Mouse (Mus musculus) stomach, embryonic 15.5 days (tissue): ENCODE results near the gene Dusp6. TPM values are rescaled to one million over a fixed set of nuclear protein-coding genes. Genes with fewer than 3 reads are reported as not detected.
"Not testable (repeated sequence)": the region's sequence is repeated elsewhere in the genome, so short reads cannot be mapped to it uniquely, and the experiment has no call there.

ENCODE experiments used
- ATAC-seq: fragments of 200-750 bp; cut with Nextera tagmentation; 2 replicates; pipeline ENCODE4 v1.8.0; 2017; ENCODE audit warnings: low read depth, moderate number of reproducible peaks, moderate TSS enrichment; ENCODE audit not compliant: insufficient read depth, low FRiP score
- H3K27ac ChIP-seq: fragments of 300-500 bp; sonication (generic); 2 replicates; pipeline ENCODE4 v1.5.1; 2015; ENCODE audit warnings: mild to moderate bottlenecking, inconsistent platforms
- H3K27me3 ChIP-seq: fragments of 300-500 bp; sonication (generic); replicated peaks from 2 replicates; pipeline ENCODE4 v1.6.1; 2015; ENCODE audit warnings: inconsistent platforms
- H3K36me3 ChIP-seq: fragments of 300-500 bp; sonication (generic); 2 replicates; pipeline ENCODE4 v1.6.1; 2015; ENCODE audit warnings: inconsistent platforms
- H3K4me1 ChIP-seq: fragments of 300-500 bp; sonication (generic); 2 replicates; pipeline ENCODE4 v1.6.1; 2015; ENCODE audit warnings: inconsistent platforms
- H3K4me2 ChIP-seq: fragments of 300-500 bp; sonication (generic); 2 replicates; pipeline ENCODE4 v1.6.1; 2015; ENCODE audit warnings: mild to moderate bottlenecking, inconsistent platforms
- H3K4me3 ChIP-seq: fragments of 300-500 bp; sonication (generic); replicated peaks from 2 replicates; pipeline ENCODE4 v1.5.1; 2015; ENCODE audit warnings: inconsistent platforms
- H3K9ac ChIP-seq: fragments of 300-500 bp; sonication (generic); 2 replicates; pipeline ENCODE4 v1.6.1; 2015; ENCODE audit warnings: inconsistent platforms
- H3K9me3 ChIP-seq: fragments of 300-500 bp; sonication (generic); 2 replicates; pipeline ENCODE4 v1.6.1; 2016; ENCODE audit warnings: inconsistent platforms
- WGBS: fragments of 180-500 bp; shearing (Covaris S2); methylation state at CpG from one replicate; pipeline ENCODE4 v1.1.7; 2015; 5-methylcytosine and 5-hydroxymethylcytosine counted together
- polyA plus RNA-seq: library from polyadenylated mRNA; unstranded; fragments of >200 nt; fragmentation: Nextera tagmentation; extraction: Ambion mirVana; gene quantifications from 2 replicates; pipeline ENCODE4 v1.2.1, GENCODE M21; 2015

Gene Dusp6
- polyA plus RNA-seq, result 35.3 and 36.3 TPM in 2 replicates

DNA sequence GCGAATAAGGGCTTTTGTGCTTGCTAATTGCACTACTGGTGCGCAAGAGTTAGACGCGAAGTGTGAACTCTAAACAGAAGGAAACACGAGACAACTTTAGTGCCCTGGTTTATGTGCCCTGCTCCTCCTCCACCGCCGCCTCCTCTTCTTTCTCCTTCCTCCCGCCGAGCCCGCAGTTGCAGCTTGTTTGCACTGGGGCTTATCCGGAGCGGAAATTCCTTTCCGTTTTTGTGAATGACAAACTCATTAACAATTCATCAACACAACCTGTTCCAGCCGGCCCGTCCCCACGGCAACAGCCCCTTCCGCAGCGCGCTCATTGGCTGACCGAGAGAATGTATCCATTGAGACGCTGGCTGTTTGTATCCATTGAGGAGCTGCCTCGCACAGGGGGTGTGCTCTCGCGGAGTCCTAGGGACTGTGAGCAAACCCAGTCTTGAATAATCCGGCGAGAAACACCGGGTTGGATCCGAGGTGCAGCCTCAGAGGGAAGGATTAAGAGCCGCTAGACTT, at the start of gene Dusp6:
Gene Dusp6 (plus strand): TSS at position 365 of the 513 bp plus-strand sequence.
- ATAC-seq, result peak; percentile 95
- H3K27me3 ChIP-seq, result no peaks in the 10 kb centered on the region
- H3K9ac ChIP-seq, result peak within 1 kb of the TSS; percentile 80
- H3K4me3 ChIP-seq, result peak within 1 kb of the TSS; percentile 69
- H3K9me3 ChIP-seq, result no peaks in the 10 kb centered on the region
- H3K4me1 ChIP-seq, result peaks cover 11% of the 10 kb centered on the region; the same call in 1 of the 2 replicates
- peak within 1 kb of the TSS; percentile 97 for H3K27ac ChIP-seq
- peak within 1 kb of the TSS; percentile 88 for H3K4me2 ChIP-seq
- under 1% methylated on average over 29 of the region's 29 CpGs for WGBS
- no peaks in the 10 kb centered on the region for H3K36me3 ChIP-seq

DNA sequence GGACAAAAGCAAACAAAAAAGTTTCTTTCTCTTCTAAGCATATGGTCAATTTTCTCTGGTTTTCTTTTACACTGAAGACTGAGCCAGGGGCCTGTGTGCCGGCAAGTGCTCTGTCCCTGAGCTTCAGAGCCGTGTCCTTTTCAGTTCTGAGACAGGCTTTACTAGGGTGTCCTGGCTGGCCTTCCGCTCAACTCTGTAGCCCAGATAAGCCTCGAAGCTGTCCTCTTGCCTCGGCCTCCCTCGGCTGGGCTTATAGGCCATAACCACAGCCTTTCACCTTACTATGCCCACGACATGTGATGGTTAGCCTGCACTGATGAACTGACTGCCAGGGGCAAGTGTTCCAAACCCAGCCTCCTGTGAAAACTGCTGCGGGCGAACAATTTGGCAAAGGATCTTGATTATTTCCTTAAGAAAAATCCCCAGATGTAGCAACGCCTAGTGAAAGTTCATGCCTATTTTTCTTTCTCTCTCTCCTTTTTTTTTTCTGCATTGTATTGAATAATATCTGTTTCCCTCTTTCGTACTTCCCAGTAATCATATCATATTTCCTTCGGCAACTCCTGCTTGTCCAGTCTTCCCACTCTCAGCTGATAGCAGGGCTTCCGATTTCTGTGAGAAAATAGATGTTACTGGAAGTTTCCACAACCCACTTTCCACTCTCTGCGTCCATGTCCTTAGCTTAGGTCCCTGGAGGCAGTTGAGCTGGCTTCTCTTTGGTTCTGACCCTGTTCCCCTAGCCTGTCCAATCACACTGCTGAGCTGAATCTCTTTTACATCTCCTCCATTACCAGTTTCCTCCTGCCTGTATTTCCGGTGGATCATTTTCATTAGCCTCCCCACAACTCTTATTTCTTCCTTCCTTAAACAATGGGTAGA, 48.4 kb upstream of the Dusp6 start:
- Histone ChIP-seq H3K27ac (no peak overlapping the region), H3K27me3 (no peaks in the 10 kb centered on the region), H3K9me3 (no peaks in the 10 kb centered on the region), H3K9ac (no peak overlapping the region), H3K4me1 (no peaks in the 10 kb centered on the region), H3K4me2 (no peak overlapping the region), H3K36me3 (no peaks in the 10 kb centered on the region), H3K4me3 (no peak overlapping the region)
- ATAC-seq, result no peak
- 81% methylated on average over 15 of the region's 15 CpGs for WGBS

DNA sequence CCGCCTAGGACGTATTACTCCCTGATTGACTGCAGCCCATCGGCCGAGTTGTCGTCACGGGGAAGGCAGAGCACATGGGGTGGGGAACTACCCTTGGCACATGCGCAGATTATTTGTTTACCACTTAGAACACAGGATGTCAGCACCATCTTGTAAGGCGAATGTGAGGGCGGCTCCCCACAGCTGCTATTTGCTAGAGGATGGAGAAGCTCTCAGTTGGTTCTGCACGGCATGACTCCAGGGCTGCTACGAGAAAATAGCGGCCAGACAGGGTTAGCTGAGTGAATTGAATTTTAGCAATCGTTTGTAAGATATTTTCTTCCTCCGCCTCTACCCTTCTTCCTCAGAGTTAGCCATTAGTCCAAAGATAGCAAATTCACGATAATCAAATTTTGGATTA, 46.5 kb upstream of the Dusp6 start:
- H3K27me3 ChIP-seq, H3K9me3 ChIP-seq, H3K27ac ChIP-seq, H3K4me2 ChIP-seq, ATAC-seq, H3K4me3 ChIP-seq, H3K4me1 ChIP-seq, H3K36me3 ChIP-seq, H3K9ac ChIP-seq: not testable (repeated sequence)
- WGBS, result 95% methylated on average over 15 of the region's 15 CpGs

DNA sequence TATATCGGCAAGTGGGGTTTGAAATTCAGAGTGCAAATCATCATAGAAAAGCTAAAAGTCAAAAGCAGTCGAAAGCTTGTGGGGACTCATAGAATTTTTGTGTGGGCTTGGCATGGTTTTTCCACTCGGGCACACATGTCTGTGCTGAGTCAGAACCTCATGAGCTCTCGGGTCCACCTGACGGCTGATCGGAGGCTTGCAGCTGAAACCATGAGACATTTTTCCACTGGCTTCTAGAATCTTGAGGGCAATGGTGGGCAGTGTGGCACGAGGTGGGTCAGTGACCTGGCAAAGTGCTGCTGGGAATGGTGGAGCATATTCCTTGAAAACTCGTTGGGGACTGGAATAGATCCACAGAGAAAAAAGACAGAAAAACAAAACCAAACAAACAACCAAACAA, 41.5 kb upstream of the Dusp6 start:
- 0 out of 2 replicates have a peak, but pooled peaks cover 3% of the 10 kb centered on the region for H3K4me1 ChIP-seq
- 88% methylated on average over 8 of the region's 8 CpGs for WGBS
- H3K27ac ChIP-seq, result no peak overlapping the region
- no peaks in the 10 kb centered on the region for H3K36me3 ChIP-seq
- no peaks in the 10 kb centered on the region for H3K9me3 ChIP-seq
- H3K9ac ChIP-seq, result no peak overlapping the region
- no peak overlapping the region for H3K4me3 ChIP-seq
- H3K4me2 ChIP-seq, result no peak overlapping the region
- H3K27me3 ChIP-seq, result no peaks in the 10 kb centered on the region
- no peak for ATAC-seq

DNA sequence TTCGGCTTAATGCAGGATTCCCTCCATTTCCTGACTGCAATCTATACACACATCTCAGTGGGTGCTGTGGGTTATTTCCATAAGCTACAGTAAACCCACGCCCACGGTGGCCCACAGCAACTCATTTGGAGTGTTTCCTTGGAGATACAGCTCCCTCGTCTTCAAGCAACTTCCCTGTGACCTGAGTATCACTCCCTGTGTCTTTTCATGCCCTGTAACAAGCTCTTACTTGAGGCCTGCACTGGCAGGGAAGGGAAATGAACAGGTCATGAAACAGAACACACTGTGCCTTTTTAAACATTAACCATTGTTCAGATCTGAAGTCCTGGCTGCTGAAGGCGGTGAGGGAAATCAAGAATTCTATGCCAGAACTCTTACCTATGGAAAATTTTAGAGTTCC, 40.3 kb upstream of the Dusp6 start:
- H3K9me3 ChIP-seq, result no peaks in the 10 kb centered on the region
- H3K36me3 ChIP-seq, result no peaks in the 10 kb centered on the region
- H3K27me3 ChIP-seq, result no peaks in the 10 kb centered on the region
- no peak overlapping the region for H3K4me3 ChIP-seq
- H3K9ac ChIP-seq, result no peak overlapping the region
- WGBS, result 64% methylated on average over 5 of the region's 5 CpGs
- no peak for ATAC-seq
- H3K4me2 ChIP-seq, result no peak overlapping the region
- 0 out of 2 replicates have a peak, but pooled peaks cover 3% of the 10 kb centered on the region for H3K4me1 ChIP-seq
- H3K27ac ChIP-seq, result peak overlapping the region; percentile 54; the same call in 1 of the 2 replicates

DNA sequence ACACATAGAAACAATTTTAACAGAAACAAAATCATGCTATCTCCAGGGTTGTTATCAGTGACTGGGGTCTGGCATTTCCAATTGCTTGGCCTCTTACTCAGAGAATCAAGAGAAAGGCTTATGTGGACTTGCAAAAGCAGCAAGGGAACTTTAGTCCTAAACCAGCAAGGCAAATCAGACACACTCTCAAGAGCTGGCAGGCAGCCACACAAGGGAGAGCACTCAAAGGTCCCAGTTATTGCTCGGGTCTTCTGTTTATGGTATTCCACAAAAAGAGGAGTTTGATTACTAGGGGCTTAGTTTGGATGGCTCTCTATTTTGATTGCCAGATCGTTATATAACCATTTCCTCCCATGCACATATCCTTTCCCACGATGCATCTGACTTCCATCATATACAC, 38.8 kb upstream of the Dusp6 start:
- Histone ChIP-seq H3K27me3 (no peaks in the 10 kb centered on the region), H3K4me2 (no peak overlapping the region), H3K27ac (no peak overlapping the region), H3K36me3 (no peaks in the 10 kb centered on the region), H3K4me3 (no peak overlapping the region), H3K9me3 (no peaks in the 10 kb centered on the region), H3K4me1 (peaks cover 11% of the 10 kb centered on the region; the same call in 1 of the 2 replicates), H3K9ac (no peak overlapping the region)
- WGBS, result 44% methylated on average over 3 of the region's 3 CpGs
- ATAC-seq, result no peak

DNA sequence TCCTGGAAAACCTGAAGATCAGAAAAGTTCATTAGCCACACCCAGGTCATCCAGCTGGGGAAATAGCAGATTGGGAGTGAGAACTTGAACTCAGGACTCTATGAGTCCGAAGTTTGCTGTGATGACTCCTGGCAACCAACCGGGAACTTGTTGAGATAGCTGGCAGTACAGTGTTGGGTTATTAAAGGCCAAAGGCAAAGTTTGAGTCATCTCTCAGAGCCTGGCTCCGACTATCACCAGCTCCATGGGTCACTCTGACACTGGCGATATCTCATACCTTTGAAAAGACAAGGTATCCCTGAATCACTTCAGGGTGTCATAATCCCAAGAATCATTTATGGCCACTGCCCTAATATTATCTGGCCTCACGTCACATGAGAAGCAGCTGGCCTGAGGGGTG, 36.2 kb upstream of the Dusp6 start:
- no peak overlapping the region for H3K4me3 ChIP-seq
- H3K9ac ChIP-seq, result no peak overlapping the region
- 91% methylated on average over 5 of the region's 5 CpGs for WGBS
- H3K27ac ChIP-seq, result no peak overlapping the region
- peaks cover 11% of the 10 kb centered on the region; the same call in 1 of the 2 replicates for H3K4me1 ChIP-seq
- no peaks in the 10 kb centered on the region for H3K27me3 ChIP-seq
- H3K36me3 ChIP-seq, result no peaks in the 10 kb centered on the region
- H3K4me2 ChIP-seq, result no peak overlapping the region
- no peaks in the 10 kb centered on the region for H3K9me3 ChIP-seq
- ATAC-seq, result no peak

DNA sequence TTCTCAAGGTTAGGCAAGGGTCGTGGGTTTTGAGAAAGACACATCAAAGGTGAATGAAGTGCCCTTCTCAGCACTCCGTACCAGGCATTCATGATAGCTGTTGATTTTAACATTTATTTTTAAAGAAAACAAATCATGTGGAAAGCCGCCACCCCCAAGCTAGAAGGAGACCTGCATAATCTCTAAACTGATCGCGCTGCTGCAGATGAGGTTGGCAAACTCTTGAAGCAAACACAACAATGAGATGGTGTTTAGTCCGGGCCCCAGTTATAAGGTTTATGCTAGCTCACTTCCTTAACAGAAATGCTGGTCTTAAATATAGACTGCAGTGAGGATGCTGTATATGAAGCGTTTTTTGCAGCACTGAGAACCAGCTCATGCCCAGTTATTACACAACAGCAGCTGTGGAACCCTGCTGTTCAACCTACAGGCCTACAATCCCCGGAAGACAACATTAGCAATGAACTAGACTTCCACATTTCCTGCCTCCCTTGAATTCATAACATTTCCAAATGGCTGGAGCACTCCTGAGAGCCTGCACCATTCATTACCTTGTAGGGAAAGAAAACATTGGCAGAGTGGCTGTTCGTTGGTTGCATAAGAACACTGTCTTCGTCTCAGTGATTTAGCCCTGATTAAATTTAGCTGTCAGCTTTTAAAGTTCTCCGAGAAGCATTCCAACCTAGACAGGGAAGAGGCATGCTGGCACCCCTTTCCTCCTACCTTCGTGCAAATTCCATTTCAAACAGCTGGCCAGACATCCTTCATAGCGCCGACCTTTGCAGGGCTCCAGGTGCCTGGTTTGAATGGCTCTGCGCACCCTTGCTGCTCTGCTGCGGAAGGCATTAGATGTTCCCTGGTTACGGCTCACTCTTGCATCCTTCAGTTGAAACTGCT, 34.8 kb upstream of the Dusp6 start:
- Histone ChIP-seq H3K27me3 (no peaks in the 10 kb centered on the region), H3K4me2 (no peak overlapping the region), H3K9ac (no peak overlapping the region), H3K4me1 (peaks cover 9% of the 10 kb centered on the region; the same call in 1 of the 2 replicates), H3K9me3 (no peaks in the 10 kb centered on the region), H3K27ac (peak overlapping the region; percentile 67), H3K4me3 (no peak overlapping the region), H3K36me3 (no peaks in the 10 kb centered on the region)
- 36% methylated on average over 17 of the region's 17 CpGs for WGBS
- peak; percentile 41; the same call in 1 of the 2 replicates for ATAC-seq

DNA sequence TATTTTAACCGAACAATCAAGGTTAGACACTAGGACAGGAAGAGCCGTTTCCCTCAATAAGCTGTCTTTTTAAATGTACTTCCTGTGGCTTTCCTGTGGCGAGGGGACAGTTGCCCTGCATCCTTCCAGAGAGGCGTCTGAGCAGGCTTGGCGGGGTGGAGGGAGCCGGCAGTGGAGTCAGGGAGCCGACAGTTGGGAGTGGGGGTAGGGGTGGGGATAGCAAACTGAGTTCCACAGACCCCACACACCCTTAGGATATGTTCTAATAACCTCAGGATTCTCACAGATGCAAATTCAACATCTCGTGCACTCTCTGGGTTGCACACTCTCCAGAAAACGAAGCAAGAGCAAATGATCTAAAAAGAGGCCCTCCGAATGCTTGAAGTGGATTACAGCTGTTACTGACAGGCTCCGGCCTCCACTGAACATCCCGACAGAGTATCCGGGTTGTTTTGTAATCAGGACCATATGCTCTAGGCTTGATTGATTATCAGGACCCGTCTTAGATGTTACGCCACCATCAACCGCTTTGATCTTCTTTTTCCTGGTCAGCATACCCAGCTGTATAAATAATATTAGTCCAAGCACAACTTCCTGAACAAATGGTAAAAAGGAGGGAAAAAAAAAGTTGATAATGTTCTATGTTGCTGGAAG, 33.9 kb upstream of the Dusp6 start:
- H3K4me2 ChIP-seq, result peak overlapping the region; percentile 39
- no peak overlapping the region for H3K4me3 ChIP-seq
- no peaks in the 10 kb centered on the region for H3K36me3 ChIP-seq
- peak overlapping the region; percentile 67 for H3K27ac ChIP-seq
- no peaks in the 10 kb centered on the region for H3K9me3 ChIP-seq
- no peak overlapping the region for H3K9ac ChIP-seq
- no peaks in the 10 kb centered on the region for H3K27me3 ChIP-seq
- 15% methylated on average over 16 of the region's 16 CpGs for WGBS
- H3K4me1 ChIP-seq, result peaks cover 9% of the 10 kb centered on the region; the same call in 1 of the 2 replicates
- ATAC-seq, result no peak

DNA sequence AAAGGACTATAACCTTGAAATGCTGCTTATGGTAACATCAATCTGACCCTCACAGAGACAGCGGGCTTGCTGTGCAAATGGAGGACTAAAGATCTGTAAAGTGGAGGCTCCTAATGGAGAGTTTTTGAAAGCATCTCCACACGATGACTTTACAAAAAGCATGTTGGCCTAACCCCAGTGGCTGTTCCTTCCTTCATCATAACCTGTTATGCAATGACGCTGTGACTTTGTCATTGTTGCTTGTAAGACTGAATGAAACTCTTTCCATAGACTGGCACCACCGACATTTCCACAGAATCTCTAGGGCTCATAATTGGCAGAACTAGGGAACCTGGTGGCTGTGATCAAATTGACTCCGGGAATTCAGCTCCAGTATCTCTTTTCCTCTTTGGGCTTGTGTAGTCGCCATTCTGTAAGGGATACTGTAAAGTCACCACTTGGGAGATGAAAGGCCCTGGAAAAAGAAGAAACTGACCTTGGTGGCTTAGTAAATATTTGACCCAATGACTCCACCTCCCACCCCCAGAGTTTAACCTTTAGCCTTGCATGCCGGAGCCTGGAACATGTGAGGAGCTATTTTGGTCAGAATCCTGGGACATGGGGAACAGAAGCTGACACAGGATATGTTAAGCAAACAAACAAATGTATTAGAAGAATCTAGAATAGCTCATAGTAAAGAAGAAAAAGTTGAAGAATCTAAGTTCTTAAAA, 30.4 kb upstream of the Dusp6 start:
- H3K4me3 ChIP-seq, result no peak overlapping the region
- H3K4me2 ChIP-seq, result no peak overlapping the region
- ATAC-seq, result no peak
- no peak overlapping the region for H3K9ac ChIP-seq
- H3K27me3 ChIP-seq, result no peaks in the 10 kb centered on the region
- no peak overlapping the region for H3K27ac ChIP-seq
- H3K9me3 ChIP-seq, result no peaks in the 10 kb centered on the region
- 57% methylated on average over 7 of the region's 7 CpGs for WGBS
- peaks cover 9% of the 10 kb centered on the region; the same call in 1 of the 2 replicates for H3K4me1 ChIP-seq
- H3K36me3 ChIP-seq, result no peaks in the 10 kb centered on the region

DNA sequence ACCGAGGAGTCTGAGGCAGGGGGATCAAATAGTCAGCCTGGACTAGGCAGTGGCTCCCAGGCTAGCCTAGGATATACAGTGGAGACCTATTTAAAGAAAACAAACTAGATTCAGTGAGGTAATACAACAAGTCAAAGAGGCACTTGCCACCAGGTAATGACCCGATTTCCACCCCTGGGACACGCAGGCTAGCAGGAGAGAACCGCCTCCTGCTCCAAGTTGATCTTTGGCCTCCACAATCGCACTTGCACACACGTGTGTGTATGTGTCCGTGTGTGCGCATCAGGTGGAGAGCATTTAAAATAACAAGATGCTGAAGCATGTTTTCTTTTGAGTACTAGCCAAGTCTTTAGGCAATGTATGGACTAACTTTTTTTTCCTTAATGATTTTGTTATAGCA, 28.7 kb upstream of the Dusp6 start:
- Histone ChIP-seq H3K4me3 (no peak overlapping the region), H3K9me3 (no peaks in the 10 kb centered on the region), H3K4me2 (no peak overlapping the region), H3K9ac (no peak overlapping the region), H3K4me1 (no peaks in the 10 kb centered on the region), H3K36me3 (no peaks in the 10 kb centered on the region), H3K27ac (no peak overlapping the region), H3K27me3 (no peaks in the 10 kb centered on the region)
- ATAC-seq, result no peak
- 83% methylated on average over 8 of the region's 8 CpGs for WGBS
